Mouse (Mus musculus): Measurements from ENCODE around the gene Ovca2.

Gene Ovca2

GRCm38 (mm10) chr11:75178672-75179208 lies at the start of gene Ovca2:
Ovca2 (minus strand) TSS chr11:75178835.
- peak; percentile 95 for DNase-seq

GRCm38 (mm10) chr11:75227632-75228031 lies 49.0 kb upstream of the Ovca2 start:
- DNase-seq, result no peak

- DNase-seq, result no peak
These were observed 46.2 kb upstream of the Ovca2 start for GRCm38 (mm10) chr11:75224835-75225234.

GRCm38 (mm10) chr11:75224062-75224461 lies 45.4 kb upstream of the Ovca2 start:
- DNase-seq, result no peak

- DNase-seq, result no peak
These were observed 42.0 kb upstream of the Ovca2 start for GRCm38 (mm10) chr11:75220517-75221145.

GRCm38 (mm10) chr11:75220115-75220514 lies 41.5 kb upstream of the Ovca2 start:
- no peak for DNase-seq

GRCm38 (mm10) chr11:75214081-75214950 lies 35.7 kb upstream of the Ovca2 start:
- DNase-seq, result no peak

GRCm38 (mm10) chr11:75213372-75214080 lies 34.9 kb upstream of the Ovca2 start:
- no peak for DNase-seq

- no peak for DNase-seq
These were observed 34.2 kb upstream of the Ovca2 start for GRCm38 (mm10) chr11:75212876-75213275.

GRCm38 (mm10) chr11:75212031-75212667 lies 33.5 kb upstream of the Ovca2 start:
- no peak for DNase-seq

GRCm38 (mm10) chr11:75210755-75211154 lies 32.1 kb upstream of the Ovca2 start:
- no peak for DNase-seq

GRCm38 (mm10) chr11:75210093-75210492 lies 31.5 kb upstream of the Ovca2 start:
- DNase-seq, result no peak

GRCm38 (mm10) chr11:75209363-75209762 lies 30.7 kb upstream of the Ovca2 start:
- DNase-seq, result no peak

GRCm38 (mm10) chr11:75206347-75206746 lies 27.7 kb upstream of the Ovca2 start:
- no peak for DNase-seq

- DNase-seq, result no peak
These were observed 25.8 kb upstream of the Ovca2 start for GRCm38 (mm10) chr11:75204472-75204871.

GRCm38 (mm10) chr11:75203926-75204325 lies 25.3 kb upstream of the Ovca2 start:
- no peak for DNase-seq

- DNase-seq, result no peak
These were observed 23.1 kb upstream of the Ovca2 start for GRCm38 (mm10) chr11:75201721-75202120.

GRCm38 (mm10) chr11:75200935-75201334 lies 22.3 kb upstream of the Ovca2 start:
- no peak for DNase-seq

GRCm38 (mm10) chr11:75199951-75200350 lies 21.3 kb upstream of the Ovca2 start:
- no peak for DNase-seq

- no peak for DNase-seq
These were observed 20.2 kb upstream of the Ovca2 start for GRCm38 (mm10) chr11:75198792-75199191.

- DNase-seq, result peak; percentile 41 to 53
These were observed 19.3 kb upstream of the Ovca2 start for GRCm38 (mm10) chr11:75197956-75198355.

- DNase-seq, result no peak
These were observed 17.5 kb upstream of the Ovca2 start for GRCm38 (mm10) chr11:75196131-75196530.
